Mouse (Mus musculus): Measurements from ENCODE around the gene Syn3. TPM values are rescaled to one million over a fixed set of nuclear protein-coding genes. Genes with fewer than 3 reads are reported as not detected.

Gene Syn3
- polyA plus RNA-seq, 1 experiment from 2014 or later = 3.7 TPM

DNA sequence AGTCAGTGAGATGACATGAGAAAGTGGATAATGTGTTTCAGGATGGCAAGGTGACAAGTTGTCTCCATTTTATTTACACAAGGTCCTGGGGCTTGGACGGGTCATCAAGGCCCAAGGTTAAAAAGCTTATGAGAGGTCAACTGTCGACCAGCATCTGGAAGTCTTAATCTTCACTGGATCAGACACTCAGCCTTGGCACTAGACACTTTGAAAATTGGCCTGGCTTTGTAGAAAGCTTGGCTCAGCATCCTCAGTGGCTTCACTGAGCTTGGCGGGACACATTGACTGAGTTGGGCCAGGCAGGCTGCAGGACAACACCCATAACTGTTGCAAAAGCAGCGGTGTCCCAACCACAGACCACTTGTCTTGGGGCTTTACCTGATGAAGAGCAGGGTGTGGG is 286.6 kb downstream of the Syn3 start:
- Histone ChIP-seq H3K27me3 (replicated peaks; ENCODE audit: control insufficient read depth, insufficient read depth, low read length) (no peaks in the 10 kb centered on the region), H3K9me3 (ENCODE audit: control insufficient read depth, low read length) (no peaks in the 10 kb centered on the region), H3K4me3 (ENCODE audit: low read depth, low read length) (no peak overlapping the region), H3K36me3 (ENCODE audit: control insufficient read depth, insufficient read depth, low read length) (no peaks in the 10 kb centered on the region), H3K27ac (ENCODE audit: low read depth) (no peak overlapping the region), H3K9ac (ENCODE audit: low read length) (no peak overlapping the region), H3K4me2 (ENCODE audit: low read length) (no peak overlapping the region), H3K4me1 (replicated peaks; ENCODE audit: control insufficient read depth, insufficient read depth, low read length) (no peaks in the 10 kb centered on the region)
- no peak for DNase-seq (ENCODE audit: low spot score)
- WGBS = 54% methylated on average over 4 of the region's 4 CpGs
- no peak for ATAC-seq (replicated peaks; ENCODE audit: low FRiP score, low TSS enrichment, low read depth)

DNA sequence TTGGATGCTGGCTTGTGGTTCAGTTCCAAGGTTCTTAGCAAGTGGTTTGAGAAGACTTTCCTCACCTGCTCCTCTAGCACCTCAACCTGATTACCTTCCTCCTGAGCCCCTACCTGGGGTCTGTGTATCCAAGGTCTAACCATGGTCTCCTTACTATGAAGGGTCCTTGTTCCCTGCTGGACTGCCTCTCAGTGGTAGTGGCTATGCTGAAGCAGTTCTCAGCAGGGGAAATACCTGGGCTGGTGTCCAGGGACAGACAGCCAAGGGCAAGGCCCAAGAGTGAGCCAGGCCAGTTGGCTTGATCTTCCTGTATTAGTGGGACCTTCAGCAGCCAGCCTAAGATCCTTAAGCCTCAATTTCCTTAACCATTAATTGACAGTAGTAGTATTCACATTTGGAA is 294.8 kb downstream of the Syn3 start:
- no peak overlapping the region for H3K4me3 ChIP-seq (ENCODE audit: low read depth, low read length)
- no peaks in the 10 kb centered on the region for H3K9me3 ChIP-seq (ENCODE audit: control insufficient read depth, low read length)
- H3K4me1 ChIP-seq (replicated peaks; ENCODE audit: control insufficient read depth, insufficient read depth, low read length) = no peaks in the 10 kb centered on the region
- no peak for DNase-seq (ENCODE audit: low spot score)
- no peak overlapping the region for H3K27ac ChIP-seq (ENCODE audit: low read depth)
- no peak overlapping the region for H3K9ac ChIP-seq (ENCODE audit: low read length)
- H3K27me3 ChIP-seq (replicated peaks; ENCODE audit: control insufficient read depth, insufficient read depth, low read length) = no peaks in the 10 kb centered on the region
- H3K36me3 ChIP-seq (ENCODE audit: control insufficient read depth, insufficient read depth, low read length) = no peaks in the 10 kb centered on the region
- ATAC-seq (replicated peaks; ENCODE audit: low FRiP score, low TSS enrichment, low read depth) = no peak
- no peak overlapping the region for H3K4me2 ChIP-seq (ENCODE audit: low read length)

DNA sequence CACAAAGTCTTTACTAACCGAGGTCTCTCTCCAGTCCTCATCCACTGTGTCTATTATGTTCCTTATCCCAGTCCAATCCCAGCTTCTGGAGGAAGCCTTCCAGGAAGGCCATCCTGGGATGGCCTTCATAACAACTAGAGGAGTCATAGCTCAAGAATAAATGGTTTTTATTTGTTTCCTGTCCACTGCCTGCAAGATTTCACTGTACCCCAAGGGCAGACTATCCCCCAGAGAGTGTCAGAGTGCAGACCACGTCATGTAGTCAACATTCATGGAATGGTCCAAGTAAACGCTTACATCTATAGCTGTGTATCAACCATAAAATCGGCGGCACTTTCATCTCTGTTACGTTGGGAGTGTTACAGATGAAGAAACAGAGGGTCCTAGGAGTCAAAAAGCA is 295.5 kb downstream of the Syn3 start:
- Histone ChIP-seq H3K27me3 (replicated peaks; ENCODE audit: control insufficient read depth, insufficient read depth, low read length) (no peaks in the 10 kb centered on the region), H3K9me3 (ENCODE audit: control insufficient read depth, low read length) (no peaks in the 10 kb centered on the region), H3K4me3 (ENCODE audit: low read depth, low read length) (no peak overlapping the region), H3K36me3 (ENCODE audit: control insufficient read depth, insufficient read depth, low read length) (no peaks in the 10 kb centered on the region), H3K4me1 (replicated peaks; ENCODE audit: control insufficient read depth, insufficient read depth, low read length) (no peaks in the 10 kb centered on the region), H3K4me2 (ENCODE audit: low read length) (no peak overlapping the region), H3K27ac (ENCODE audit: low read depth) (no peak overlapping the region), H3K9ac (ENCODE audit: low read length) (no peak overlapping the region)
- 81% methylated on average over 6 of the region's 6 CpGs for WGBS
- no peak for DNase-seq (ENCODE audit: low spot score)
- ATAC-seq (replicated peaks; ENCODE audit: low FRiP score, low TSS enrichment, low read depth) = no peak

DNA sequence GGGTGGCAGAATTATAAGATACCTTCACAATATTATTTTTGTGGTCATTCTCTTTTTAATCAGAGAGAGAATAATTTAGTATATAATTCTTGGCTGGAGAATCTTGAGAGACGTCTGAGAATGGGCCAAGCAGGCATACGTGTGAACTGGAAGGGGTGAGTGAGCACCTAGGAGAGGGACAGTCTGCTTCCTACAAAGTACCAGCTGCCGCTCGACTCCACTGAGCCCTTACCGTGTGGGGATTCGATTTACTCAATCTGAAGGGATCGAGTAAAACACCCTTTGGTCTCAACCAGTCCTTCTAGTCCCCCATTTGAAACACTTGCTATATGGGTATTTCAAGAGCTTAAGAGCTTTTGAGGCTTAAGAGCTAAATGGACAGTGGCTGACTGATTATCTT is 296.9 kb downstream of the Syn3 start:
- ATAC-seq (replicated peaks; ENCODE audit: low FRiP score, low TSS enrichment, low read depth) = no peak
- no peaks in the 10 kb centered on the region for H3K36me3 ChIP-seq (ENCODE audit: control insufficient read depth, insufficient read depth, low read length)
- WGBS = 81% methylated on average over 7 of the region's 7 CpGs

DNA sequence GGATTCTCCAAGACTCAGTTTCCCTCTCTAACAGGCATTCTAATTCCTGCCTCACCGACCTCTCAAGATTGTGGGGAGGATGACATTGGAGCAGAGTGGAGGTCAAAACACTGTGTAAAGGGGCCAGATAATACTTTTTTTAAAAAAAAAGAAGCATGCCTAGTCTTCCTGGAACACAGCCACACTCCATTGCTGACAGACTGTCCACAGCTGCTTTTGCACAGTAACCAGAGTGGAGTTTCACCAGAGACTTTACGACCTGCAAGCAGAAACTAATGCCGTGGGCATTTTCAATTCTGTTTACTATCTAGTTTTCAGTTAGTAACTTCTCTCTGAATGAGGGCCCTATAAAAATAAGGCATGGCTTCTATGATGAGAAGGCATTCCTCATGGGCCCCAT is 297.7 kb downstream of the Syn3 start:
- Histone ChIP-seq H3K36me3 (ENCODE audit: control insufficient read depth, insufficient read depth, low read length) (no peaks in the 10 kb centered on the region), H3K4me1 (replicated peaks; ENCODE audit: control insufficient read depth, insufficient read depth, low read length) (no peaks in the 10 kb centered on the region), H3K9me3 (ENCODE audit: control insufficient read depth, low read length) (no peaks in the 10 kb centered on the region), H3K27ac (ENCODE audit: low read depth) (no peak overlapping the region), H3K27me3 (replicated peaks; ENCODE audit: control insufficient read depth, insufficient read depth, low read length) (no peaks in the 10 kb centered on the region), H3K9ac (ENCODE audit: low read length) (no peak overlapping the region), H3K4me3 (ENCODE audit: low read depth, low read length) (no peak overlapping the region), H3K4me2 (ENCODE audit: low read length) (no peak overlapping the region)
- WGBS = 68% methylated on average over 3 of the region's 3 CpGs
- DNase-seq (ENCODE audit: low spot score) (no peak), ATAC-seq (replicated peaks; ENCODE audit: low FRiP score, low TSS enrichment, low read depth) (no peak)

More for the DNA sequence above, 296.9 kb downstream of the Syn3 start:
- Histone ChIP-seq H3K9me3 (ENCODE audit: control insufficient read depth, low read length) (no peaks in the 10 kb centered on the region), H3K27me3 (replicated peaks; ENCODE audit: control insufficient read depth, insufficient read depth, low read length) (no peaks in the 10 kb centered on the region), H3K4me3 (ENCODE audit: low read depth, low read length) (no peak overlapping the region), H3K27ac (ENCODE audit: low read depth) (no peak overlapping the region), H3K4me1 (replicated peaks; ENCODE audit: control insufficient read depth, insufficient read depth, low read length) (no peaks in the 10 kb centered on the region), H3K9ac (ENCODE audit: low read length) (no peak overlapping the region), H3K4me2 (ENCODE audit: low read length) (no peak overlapping the region)
- no peak for DNase-seq (ENCODE audit: low spot score)

DNA sequence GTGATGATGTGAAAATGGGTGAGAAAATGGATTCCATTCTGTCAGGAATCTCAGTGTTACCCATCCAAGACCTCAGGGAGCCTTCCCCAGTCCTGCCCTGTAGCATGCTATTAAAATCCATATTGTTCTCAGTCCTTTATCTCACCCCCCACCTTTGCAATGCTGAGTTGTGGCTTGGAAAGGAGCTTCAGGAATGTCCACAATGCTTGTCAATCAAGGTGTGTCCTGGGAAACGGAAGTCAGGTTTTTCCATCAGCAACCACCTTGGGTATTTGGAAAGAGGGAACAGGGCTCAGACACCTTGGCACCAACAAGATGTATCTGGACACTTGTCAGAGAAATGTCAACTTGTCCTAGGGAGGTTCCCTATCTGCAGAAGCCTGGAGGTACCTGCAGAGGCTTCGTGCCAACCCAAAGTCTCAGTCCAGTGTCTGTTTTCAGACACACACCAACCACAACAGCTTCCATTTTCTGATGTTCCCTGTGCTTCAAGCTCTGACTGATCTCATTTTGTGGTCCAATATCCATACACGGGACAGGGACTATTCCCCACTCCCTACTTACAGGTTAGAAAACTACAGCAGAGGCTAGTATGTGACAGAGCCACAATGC is 302.2 kb downstream of the Syn3 start:
- no peak overlapping the region for H3K9ac ChIP-seq (ENCODE audit: low read length)
- no peaks in the 10 kb centered on the region for H3K4me1 ChIP-seq (replicated peaks; ENCODE audit: control insufficient read depth, insufficient read depth, low read length)
- no peak overlapping the region for H3K27ac ChIP-seq (ENCODE audit: low read depth)
- no peaks in the 10 kb centered on the region for H3K9me3 ChIP-seq (ENCODE audit: control insufficient read depth, low read length)
- no peaks in the 10 kb centered on the region for H3K27me3 ChIP-seq (replicated peaks; ENCODE audit: control insufficient read depth, insufficient read depth, low read length)
- no peak for ATAC-seq (replicated peaks; ENCODE audit: low FRiP score, low TSS enrichment, low read depth)
- H3K4me2 ChIP-seq (ENCODE audit: low read length) = no peak overlapping the region
- 79% methylated on average over 3 of the region's 3 CpGs for WGBS
- no peak for DNase-seq (ENCODE audit: low spot score)
- no peaks in the 10 kb centered on the region for H3K36me3 ChIP-seq (ENCODE audit: control insufficient read depth, insufficient read depth, low read length)
- H3K4me3 ChIP-seq (ENCODE audit: low read depth, low read length) = no peak overlapping the region

DNA sequence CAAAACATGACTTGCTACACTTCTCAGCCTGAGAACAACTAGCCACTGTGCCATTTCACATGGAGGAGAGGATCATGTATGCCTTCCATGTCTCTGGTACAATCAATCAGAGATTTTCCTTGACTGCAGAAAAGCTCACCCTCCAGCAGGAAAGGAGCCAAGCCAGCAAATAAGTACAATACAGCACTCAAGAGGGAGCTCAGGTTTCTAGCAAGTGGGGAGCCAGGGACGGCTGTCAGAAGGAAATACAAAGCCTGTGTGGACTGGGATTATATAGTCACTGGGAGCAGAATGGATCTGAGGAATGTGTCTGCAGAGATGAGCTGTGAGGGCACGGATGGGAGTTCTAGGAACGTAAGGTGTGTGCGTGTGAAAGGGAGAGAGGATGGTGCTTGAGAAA is 304.0 kb downstream of the Syn3 start:
- Histone ChIP-seq H3K9ac (ENCODE audit: low read length) (no peak overlapping the region), H3K4me3 (ENCODE audit: low read depth, low read length) (no peak overlapping the region), H3K4me1 (replicated peaks; ENCODE audit: control insufficient read depth, insufficient read depth, low read length) (no peaks in the 10 kb centered on the region), H3K27me3 (replicated peaks; ENCODE audit: control insufficient read depth, insufficient read depth, low read length) (no peaks in the 10 kb centered on the region), H3K27ac (ENCODE audit: low read depth) (no peak overlapping the region), H3K4me2 (ENCODE audit: low read length) (no peak overlapping the region), H3K36me3 (ENCODE audit: control insufficient read depth, insufficient read depth, low read length) (no peaks in the 10 kb centered on the region), H3K9me3 (ENCODE audit: control insufficient read depth, low read length) (no peaks in the 10 kb centered on the region)
- 66% methylated on average over 4 of the region's 4 CpGs for WGBS
- no peak for DNase-seq (ENCODE audit: low spot score)
- ATAC-seq (replicated peaks; ENCODE audit: low FRiP score, low TSS enrichment, low read depth) = no peak

DNA sequence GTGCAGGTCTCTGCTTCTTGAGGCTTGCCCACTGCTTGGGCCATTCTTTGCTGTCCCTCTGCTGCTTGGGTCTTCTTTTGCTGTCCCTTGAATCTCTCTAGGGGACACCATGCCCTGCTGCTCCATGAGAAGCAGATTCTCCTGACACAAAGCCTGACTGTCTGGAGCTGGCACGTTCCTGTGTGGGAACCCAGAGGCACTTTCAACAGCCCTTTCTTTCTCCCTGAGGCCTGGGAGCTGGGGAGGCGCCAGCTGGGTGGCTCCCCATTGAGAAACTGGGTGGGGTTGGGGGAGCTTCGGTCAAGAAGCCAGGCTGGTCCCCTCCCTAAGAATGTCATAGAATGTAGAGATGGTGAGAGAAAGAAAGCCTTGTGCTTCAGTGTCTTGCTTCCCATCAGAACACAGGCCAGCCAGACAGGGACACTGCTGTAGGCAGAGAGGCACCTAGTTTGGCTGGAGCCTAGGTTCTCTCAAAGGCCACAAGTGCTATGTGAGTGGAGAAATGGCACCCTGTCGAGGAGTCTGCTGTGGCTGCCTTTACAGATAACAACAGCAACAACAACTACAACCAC is 304.7 kb downstream of the Syn3 start:
- ATAC-seq (replicated peaks; ENCODE audit: low FRiP score, low TSS enrichment, low read depth) (no peak), DNase-seq (ENCODE audit: low spot score) (no peak)
- Histone ChIP-seq H3K9ac (ENCODE audit: low read length) (no peak overlapping the region), H3K36me3 (ENCODE audit: control insufficient read depth, insufficient read depth, low read length) (no peaks in the 10 kb centered on the region), H3K27ac (ENCODE audit: low read depth) (no peak overlapping the region), H3K4me1 (replicated peaks; ENCODE audit: control insufficient read depth, insufficient read depth, low read length) (no peaks in the 10 kb centered on the region), H3K9me3 (ENCODE audit: control insufficient read depth, low read length) (no peaks in the 10 kb centered on the region), H3K4me2 (ENCODE audit: low read length) (no peak overlapping the region), H3K27me3 (replicated peaks; ENCODE audit: control insufficient read depth, insufficient read depth, low read length) (no peaks in the 10 kb centered on the region), H3K4me3 (ENCODE audit: low read depth, low read length) (no peak overlapping the region)
- 56% methylated on average over 4 of the region's 4 CpGs for WGBS

DNA sequence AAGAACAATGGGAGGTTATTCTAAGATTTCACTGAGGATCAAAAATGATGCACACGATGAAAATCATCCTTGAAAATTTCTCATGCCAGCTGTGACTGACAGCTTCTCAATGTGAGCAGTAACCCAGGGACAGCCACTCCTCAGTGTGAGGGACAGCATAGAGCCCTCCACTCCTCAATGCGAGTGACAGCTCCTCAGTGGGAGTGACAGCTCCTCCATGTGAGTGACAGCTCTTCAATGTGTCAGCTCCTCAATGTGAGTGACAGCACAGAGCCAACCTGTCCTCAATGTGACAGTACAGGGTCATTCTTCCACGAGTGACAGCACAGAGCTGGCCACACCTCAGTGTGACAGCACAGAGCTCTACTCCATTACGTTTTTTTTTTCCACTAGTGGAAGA is 310.1 kb downstream of the Syn3 start:
- Histone ChIP-seq H3K27me3 (replicated peaks; ENCODE audit: control insufficient read depth, insufficient read depth, low read length) (no peaks in the 10 kb centered on the region), H3K36me3 (ENCODE audit: control insufficient read depth, insufficient read depth, low read length) (no peaks in the 10 kb centered on the region), H3K9me3 (ENCODE audit: control insufficient read depth, low read length) (no peaks in the 10 kb centered on the region), H3K4me1 (replicated peaks; ENCODE audit: control insufficient read depth, insufficient read depth, low read length) (no peaks in the 10 kb centered on the region), H3K9ac (ENCODE audit: low read length) (no peak overlapping the region), H3K27ac (ENCODE audit: low read depth) (no peak overlapping the region), H3K4me2 (ENCODE audit: low read length) (no peak overlapping the region), H3K4me3 (ENCODE audit: low read depth, low read length) (no peak overlapping the region)
- ATAC-seq (replicated peaks; ENCODE audit: low FRiP score, low TSS enrichment, low read depth) (no peak), DNase-seq (ENCODE audit: low spot score) (no peak)
- WGBS = 80% methylated on average over 4 of the region's 4 CpGs
